Mouse (Mus musculus) left cerebral cortex, adult 8-10 months (tissue): ENCODE measurements around the gene Mcrip1. TPM values are rescaled to one million over a fixed set of nuclear protein-coding genes. Genes with fewer than 3 reads are reported as not detected.
A peak's percentile ranks its signal among the peaks of the same experiment; 100 is the strongest.
"Not testable (repeated sequence)": the region's sequence is repeated elsewhere in the genome, so short reads cannot be mapped to it uniquely, and the experiment has no call there.

Source experiments
- DNase-seq, 2 experiments: peaks; one replicate each; pipeline ENCODE4 v3.0.0; 2022; ENCODE audit warnings: low spot score in 2 of 2
- total RNA-seq, 4 experiments: library from RNA; stranded (reverse); gene quantifications; 2 replicates each; pipeline ENCODE4 v1.2.4; 2022

Mcrip1 gene
- total RNA-seq, 4 experiments from 2014 or later = 71.6 to 75.9 (median 74.1) TPM

GRCm38 (mm10) chr11:120575046-120575445 lies 25.5 kb upstream of the Mcrip1 start:
- DNase-seq = no peak

GRCm38 (mm10) chr11:120574278-120574600 lies 24.7 kb upstream of the Mcrip1 start:
- no peak for DNase-seq

DNA sequence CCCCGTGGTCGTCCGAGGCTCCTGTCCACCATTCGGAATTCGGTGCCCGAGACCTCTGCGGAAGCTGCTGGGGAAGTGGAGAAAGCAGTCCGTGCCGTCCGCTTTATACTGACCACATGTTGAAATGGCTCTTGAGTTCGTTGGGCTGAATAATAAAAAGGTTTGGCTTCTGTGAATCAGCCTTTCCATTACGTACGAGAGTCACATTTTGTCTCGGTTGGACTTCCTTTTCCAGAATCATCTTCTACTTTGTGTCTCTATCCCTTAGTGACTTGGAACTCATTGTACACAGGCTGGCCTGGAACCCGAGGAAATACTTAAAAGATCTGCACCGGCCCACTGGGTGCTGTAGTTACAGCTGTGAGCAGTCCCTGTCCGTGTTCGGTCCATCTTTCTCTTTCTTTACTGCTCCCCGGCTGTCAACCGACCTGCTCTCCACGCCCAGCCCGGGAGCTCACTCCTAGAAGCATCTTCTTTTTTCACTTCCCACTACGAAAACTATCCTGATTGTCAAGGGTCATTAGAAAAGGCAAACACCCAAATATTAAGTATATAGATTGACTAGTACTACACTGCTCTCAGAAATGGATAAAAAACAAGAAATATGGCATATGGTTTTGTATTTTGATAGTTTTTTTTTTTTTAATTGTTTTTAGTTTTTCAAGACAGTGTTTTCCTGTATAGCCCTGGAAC lies 24.2 kb upstream of the Mcrip1 start:
- no peak for DNase-seq

DNA sequence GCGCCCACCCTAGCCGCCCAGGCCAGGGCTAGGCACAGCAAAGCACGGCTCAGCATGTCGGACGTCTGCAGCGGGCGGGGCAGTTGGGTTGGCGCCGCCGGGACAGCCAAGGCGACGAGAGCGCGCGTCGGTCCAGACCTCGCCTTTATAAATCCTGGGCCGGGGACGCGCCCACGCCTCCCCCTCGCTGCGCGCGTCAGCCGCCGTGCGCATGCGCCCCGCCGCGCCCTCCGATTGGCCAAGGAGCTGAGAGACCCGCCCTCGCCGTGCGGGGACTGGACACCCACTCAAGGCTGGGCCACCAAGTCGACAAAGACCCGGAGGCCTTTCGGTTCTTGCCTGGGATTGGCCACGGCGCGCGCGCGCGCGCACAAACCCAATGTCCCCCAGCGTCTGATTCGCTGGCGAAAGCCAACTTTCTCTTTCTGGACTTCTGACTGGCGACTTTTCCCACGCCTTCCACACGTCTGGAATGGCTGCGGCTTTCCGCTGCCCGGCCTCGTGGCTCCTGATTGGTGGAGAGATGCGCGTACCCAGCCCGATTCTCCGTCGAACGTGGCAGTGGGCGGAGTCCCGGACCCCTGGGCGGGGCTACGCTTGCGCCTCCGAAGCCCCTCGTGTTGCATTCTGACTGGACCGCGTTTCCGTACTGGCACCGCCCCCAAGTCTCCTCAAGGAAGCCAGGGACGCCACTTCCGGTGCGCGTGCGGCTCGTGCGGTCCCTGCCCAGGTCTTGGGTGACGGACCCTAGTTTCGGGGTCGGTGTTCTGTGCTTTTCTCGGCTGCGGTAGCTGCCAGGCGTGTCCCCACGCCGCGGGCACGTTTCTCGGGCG lies 23.4 kb upstream of the Mcrip1 start, which contains the start of gene P4hb:
Gene P4hb, minus strand, starts transcription at position 502 of the 833 bp plus-strand sequence.
- DNase-seq = peak; percentile 97 to 100

DNA sequence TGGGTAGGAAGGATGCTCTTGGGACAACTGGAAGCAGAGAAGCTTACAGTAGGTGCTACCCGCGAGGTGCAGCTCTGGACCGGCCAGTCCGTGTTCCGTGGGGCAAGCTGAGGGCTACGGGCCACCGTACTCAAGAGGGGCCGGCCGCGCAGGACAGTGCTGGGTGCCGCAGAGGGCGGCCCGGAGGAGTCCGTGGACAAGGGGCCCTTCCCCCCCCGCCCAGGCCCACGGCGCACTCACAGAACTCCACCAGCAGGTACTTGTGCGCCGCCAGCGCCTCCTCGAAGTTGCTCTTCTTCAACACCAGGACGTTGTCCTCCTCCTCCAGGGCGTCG lies 22.9 kb upstream of the Mcrip1 start:
- DNase-seq = no peak

DNA sequence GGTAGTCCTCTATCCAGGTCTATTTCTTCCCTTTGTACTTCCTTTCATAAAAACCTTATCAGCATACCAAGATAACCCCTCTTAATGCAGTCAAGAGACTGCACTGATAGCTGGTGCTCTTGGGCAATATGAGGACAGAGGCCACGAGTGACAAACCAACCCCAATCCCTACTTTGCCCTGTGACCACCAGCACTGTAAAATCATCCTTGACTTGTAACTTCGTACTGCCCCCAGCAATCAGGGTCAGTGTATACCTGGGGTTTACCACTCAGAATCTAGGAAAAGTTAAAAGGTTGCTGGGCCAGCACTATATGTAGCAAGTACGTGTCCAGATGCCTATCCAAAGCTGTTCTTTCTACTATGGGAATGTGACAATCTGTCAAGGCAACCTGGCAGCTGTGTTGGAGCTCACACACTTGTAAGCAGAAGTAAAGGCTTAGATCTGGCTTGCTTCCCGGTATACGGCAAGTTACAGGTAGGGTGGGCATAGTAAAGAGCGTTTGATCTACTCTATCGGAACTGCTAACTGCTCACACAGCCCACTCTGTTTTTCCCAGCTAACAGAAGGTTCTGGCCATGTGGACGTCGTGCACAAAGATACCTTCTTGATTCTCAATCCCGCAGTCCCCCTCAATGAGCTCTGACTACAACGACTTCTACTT lies 22.4 kb upstream of the Mcrip1 start:
- no peak for DNase-seq

DNA sequence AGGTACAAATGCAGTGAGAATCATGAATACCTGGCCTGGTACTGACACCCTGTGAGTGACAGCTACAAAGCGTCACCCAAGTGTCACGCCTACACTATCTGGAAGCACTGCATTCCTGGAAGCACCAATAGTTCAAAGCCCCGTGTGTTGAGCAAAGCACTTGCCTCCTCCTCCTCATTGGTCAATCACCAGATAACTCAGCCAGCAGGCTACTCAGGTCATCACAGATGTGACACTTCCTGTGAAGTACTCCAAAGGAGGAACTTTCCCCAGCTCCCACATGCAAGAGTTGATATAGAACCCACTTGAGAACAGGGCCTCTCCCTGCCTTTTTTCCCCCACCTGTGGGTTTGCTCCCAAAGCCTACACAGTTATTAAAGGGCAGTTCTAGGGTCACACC lies 21.6 kb upstream of the Mcrip1 start:
- no peak for DNase-seq

DNA sequence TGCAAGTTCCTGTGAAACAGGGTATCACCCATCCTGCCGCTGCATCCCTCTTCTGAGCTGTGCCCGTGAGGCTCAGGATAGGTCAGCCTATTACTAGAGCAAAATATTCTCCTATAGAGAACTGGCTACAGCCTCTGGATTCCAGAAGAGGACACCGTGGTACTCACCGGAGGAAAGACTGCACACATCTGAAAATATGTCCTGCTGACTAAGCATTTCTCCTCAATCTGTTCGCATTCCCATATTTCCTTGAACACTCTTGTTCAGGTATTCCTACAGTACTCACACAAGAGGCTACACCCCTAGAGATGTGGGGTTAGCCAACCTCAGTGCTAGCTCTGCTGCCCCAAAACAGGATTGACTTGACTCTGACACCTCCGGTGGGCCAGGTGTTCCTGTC lies 18.8 kb upstream of the Mcrip1 start:
- DNase-seq = no peak

GRCm38 (mm10) chr11:120565114-120565513 lies 15.6 kb upstream of the Mcrip1 start:
- DNase-seq = no peak

GRCm38 (mm10) chr11:120562949-120563348 lies 13.4 kb upstream of the Mcrip1 start:
- no peak for DNase-seq

DNA sequence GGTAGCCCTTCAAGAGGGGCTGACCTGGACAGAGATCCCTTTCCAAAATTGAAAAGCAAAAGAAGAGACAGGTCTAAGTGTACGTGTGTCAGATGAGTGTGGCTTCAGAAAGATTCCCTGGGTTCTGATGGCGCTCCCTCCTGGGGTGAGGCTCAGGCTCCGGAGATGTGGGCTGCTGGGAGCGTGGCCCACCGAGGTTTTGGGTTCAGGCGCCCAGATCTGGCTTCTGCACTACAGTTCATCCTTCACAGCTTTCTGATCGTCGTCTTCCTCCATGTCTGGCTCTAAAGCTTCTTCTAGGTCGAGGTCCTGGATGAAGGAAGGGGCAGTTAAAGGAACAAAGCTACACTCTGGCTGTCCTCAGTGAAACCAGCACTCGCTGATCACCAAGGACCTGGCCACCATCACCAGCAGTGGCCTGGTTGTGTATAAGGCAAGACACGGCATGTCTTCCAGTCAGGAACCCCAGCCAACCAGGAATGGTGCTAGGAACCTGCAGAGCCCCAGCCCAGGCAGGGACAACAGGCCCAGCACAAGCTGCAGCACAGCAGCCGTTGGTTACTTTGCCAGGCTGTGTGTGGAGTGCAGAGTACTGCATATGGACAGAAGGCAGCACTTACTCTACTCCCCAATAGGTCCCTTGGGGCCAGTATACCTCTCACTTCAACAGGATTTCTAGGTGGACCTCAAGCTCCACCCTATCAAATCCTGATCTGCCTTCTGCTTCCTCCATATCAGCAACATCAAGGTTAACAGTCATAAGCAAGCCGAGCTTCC lies 11.6 kb upstream of the Mcrip1 start:
- no peak for DNase-seq

- not testable (repeated sequence) for DNase-seq
These were observed 9.3 kb upstream of the Mcrip1 start for GRCm38 (mm10) chr11:120558843-120559242.

- DNase-seq = no peak
These were observed 5.7 kb upstream of the Mcrip1 start for GRCm38 (mm10) chr11:120555260-120555659.

DNA sequence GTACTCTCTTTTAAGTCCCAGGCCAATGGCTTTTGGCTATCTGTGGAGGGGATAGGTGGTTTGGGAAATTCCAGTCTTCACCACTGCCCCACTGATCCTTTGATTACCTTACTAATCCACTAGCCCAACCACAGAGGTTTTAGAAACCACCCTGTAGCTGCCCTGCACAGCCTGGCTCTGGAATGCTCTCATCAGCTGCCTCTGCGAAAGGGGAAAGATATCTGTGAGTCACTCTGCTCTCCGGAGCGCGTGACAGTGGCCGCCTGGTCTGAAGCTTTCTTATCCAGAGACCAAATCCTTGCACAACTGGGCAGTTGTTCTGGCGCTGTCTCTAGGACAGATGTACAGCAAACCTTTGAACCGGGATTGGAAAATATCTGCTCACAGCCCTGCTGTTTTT lies 5.3 kb upstream of the Mcrip1 start:
- DNase-seq = no peak

DNA sequence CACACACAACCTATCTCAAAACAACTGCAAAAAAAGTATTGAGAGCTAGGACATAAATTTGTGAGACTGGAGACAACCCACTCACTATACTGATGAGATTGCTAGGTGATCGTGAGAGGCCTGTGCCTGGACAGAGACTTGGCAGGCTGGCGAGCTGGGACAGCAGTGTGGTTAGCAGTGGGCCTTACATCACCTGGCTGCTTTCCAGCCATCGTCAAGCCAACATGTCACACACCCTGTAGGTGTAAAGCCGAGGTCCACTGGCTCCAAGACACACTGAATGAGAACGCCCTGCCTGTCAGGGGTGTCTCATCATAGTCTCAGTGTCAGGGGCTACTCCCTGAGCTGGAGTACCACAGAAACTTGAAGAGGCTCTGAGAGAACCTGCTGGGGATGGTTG lies 3.2 kb upstream of the Mcrip1 start:
- no peak for DNase-seq

- DNase-seq = no peak
These were observed 1.4 kb upstream of the Mcrip1 start, which contains the start of gene Ppp1r27 for GRCm38 (mm10) chr11:120550810-120551440. TSS of gene Ppp1r27 (minus strand) at chr11:120551132.

GRCm38 (mm10) chr11:120549986-120550809 lies 671 bp upstream of the Mcrip1 start:
- DNase-seq = no peak

- no peak for DNase-seq
These were observed 750 bp downstream of the Mcrip1 start for GRCm38 (mm10) chr11:120548786-120549167.

- DNase-seq = no peak
These were observed 1.3 kb downstream of the Mcrip1 start for GRCm38 (mm10) chr11:120548214-120548613.

DNA sequence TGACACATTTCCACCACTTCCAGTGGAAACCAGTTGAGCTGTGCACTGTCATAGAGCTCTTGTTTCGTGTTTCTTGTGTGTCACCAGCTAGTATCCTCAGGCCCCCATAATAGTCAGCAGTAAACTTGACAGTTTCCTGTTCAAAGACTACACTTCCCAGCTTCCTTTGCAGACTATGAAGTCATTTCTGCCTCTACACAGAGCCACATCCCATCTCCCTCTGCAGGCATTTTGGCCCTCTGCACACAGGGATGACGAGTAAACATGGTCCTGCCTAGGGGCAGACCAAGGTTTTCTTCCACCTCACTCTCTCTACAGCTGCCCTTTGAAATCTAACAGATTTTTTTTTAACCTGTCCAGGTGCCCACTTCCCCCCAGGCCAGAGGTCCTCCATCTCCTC lies 2.1 kb downstream of the Mcrip1 start:
- no peak for DNase-seq
